Mouse (Mus musculus) stomach, postnatal 0 days (tissue): ENCODE measurements at regions not wholly inside any gene's neighbourhood (a gene's known extent, or its start where the extent isn't known, plus 50 kb on each side); places are given as distances from the start of the nearest gene placed in this dataset.

Experiments used
- ATAC-seq: fragments of 200-750 bp; cut with Nextera tagmentation; 2 replicates; pipeline ENCODE4 v1.8.0; 2017; ENCODE audit not compliant: low FRiP score, low TSS enrichment
- DNase-seq: peaks from one replicate; pipeline ENCODE4 v3.0.0-alpha.2; 2016; ENCODE audit warnings: low spot score
- H3K27ac ChIP-seq: fragments of 300-500 bp; sonication (generic); replicated peaks from 2 replicates; pipeline ENCODE4 v1.5.1; 2014; ENCODE audit warnings: mild to moderate bottlenecking, control low read depth
- H3K27me3 ChIP-seq: fragments of 300-500 bp; sonication (generic); 2 replicates; pipeline ENCODE4 v1.6.1; 2014; ENCODE audit warnings: low read length; ENCODE audit not compliant: control insufficient read depth, insufficient read depth
- H3K36me3 ChIP-seq: fragments of 300-500 bp; sonication (generic); 2 replicates; pipeline ENCODE4 v1.6.1; 2014; ENCODE audit warnings: low read length, mixed read lengths; ENCODE audit not compliant: control insufficient read depth, insufficient read depth
- H3K4me1 ChIP-seq: fragments of 300-500 bp; sonication (generic); replicated peaks from 2 replicates; pipeline ENCODE4 v1.6.1; 2014; ENCODE audit warnings: antibody characterized with exemption; ENCODE audit not compliant: control insufficient read depth, insufficient read depth
- H3K4me2 ChIP-seq: fragments of 300-500 bp; sonication (generic); replicated peaks from 2 replicates; pipeline ENCODE4 v1.6.1; 2014; ENCODE audit warnings: low read depth, mild to moderate bottlenecking, control low read depth, moderate library complexity
- H3K4me3 ChIP-seq: fragments of 300-500 bp; sonication (generic); 2 replicates; pipeline ENCODE4 v1.5.1; 2014; ENCODE audit warnings: low read depth, low read length, control low read depth
- H3K9ac ChIP-seq: fragments of 300-500 bp; sonication (generic); 2 replicates; pipeline ENCODE4 v1.6.1; 2014; ENCODE audit warnings: mild to moderate bottlenecking, low read length, control low read depth, mixed read lengths
- H3K9me3 ChIP-seq: fragments of 300-500 bp; sonication (generic); 2 replicates; pipeline ENCODE4 v1.6.1; 2016; ENCODE audit warnings: low read length; ENCODE audit not compliant: control insufficient read depth
- CTCF ChIP-seq: IDR thresholded peaks from 2 replicates; pipeline ENCODE4 v1.5.1; 2016; ENCODE audit warnings: antibody characterized with exemption, low read depth, mild to moderate bottlenecking, moderate library complexity
- EP300 ChIP-seq: optimal IDR thresholded peaks from 2 replicates; pipeline ENCODE3; 2016; ENCODE audit warnings: antibody characterized with exemption
- WGBS: fragments of 180-500 bp; shearing (Covaris S2); extraction: QIAGEN DNeasy Blood & Tissue Kit; methylation state at CpG from one replicate; pipeline ENCODE4 v1.1.7; 2014; 5-methylcytosine and 5-hydroxymethylcytosine counted together

DNA sequence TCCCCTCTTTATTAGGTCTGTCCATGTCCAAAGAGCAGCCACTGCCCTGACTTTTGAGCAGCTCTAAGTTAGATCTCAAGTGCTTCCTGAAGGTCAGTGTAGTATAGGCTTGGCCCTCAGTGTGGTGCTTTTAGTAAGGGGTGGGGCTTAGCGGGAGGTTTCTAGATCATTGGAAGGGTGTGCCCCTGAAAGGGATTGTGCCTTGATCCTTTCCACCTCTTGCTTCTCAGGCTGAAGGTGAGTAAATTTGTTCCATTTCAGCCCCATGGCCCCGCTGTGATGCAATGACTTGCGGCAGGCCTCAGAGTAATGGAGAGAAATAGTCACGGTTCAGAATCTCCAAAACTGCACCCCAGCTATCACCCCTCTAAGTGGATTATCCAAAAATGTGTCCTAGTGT, 84.5 kb upstream of the Klf14 start:
- no peak for TF ChIP-seq CTCF
- no peak for TF ChIP-seq EP300
- Histone ChIP-seq H3K27ac (no peak overlapping the region), H3K9ac (no peak overlapping the region), H3K4me1 (no peaks in the 10 kb centered on the region; the same call in 1 of the 2 replicates), H3K36me3 (no peaks in the 10 kb centered on the region), H3K9me3 (no peaks in the 10 kb centered on the region), H3K27me3 (no peaks in the 10 kb centered on the region), H3K4me3 (no peak overlapping the region), H3K4me2 (no peak overlapping the region)
- DNase-seq, result no peak
- no peak for ATAC-seq
- WGBS, result 87% methylated on average over 4 of the region's 4 CpGs

DNA sequence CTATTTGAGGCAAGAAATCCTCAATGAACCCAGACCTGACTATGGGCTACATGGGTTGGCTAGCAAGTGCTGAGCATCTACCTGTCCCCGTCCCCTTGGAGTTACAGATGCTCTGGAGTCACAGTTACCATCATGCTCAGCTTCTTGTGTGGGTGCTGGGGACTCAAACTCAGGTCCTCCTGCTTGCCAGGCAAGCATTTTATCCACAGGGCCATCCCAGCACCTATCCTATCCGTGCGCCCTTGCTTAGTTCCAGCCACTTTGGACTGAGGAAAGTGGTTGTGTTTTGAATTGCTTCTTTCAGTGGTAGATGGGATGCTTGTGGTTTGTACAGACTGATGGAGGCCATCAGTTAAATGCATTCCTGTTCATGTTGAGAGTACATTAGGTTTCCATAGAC, 85.0 kb upstream of the Klf14 start:
- Histone ChIP-seq H3K4me1 (no peaks in the 10 kb centered on the region; the same call in 1 of the 2 replicates), H3K9ac (no peak overlapping the region), H3K27me3 (no peaks in the 10 kb centered on the region), H3K9me3 (no peaks in the 10 kb centered on the region), H3K4me2 (no peak overlapping the region), H3K4me3 (no peak overlapping the region), H3K27ac (no peak overlapping the region), H3K36me3 (no peaks in the 10 kb centered on the region)
- ATAC-seq, result no peak
- WGBS, result 95% methylated on average over 3 of the region's 3 CpGs
- DNase-seq, result no peak
- TF ChIP-seq EP300 (no peak), CTCF (no peak)

DNA sequence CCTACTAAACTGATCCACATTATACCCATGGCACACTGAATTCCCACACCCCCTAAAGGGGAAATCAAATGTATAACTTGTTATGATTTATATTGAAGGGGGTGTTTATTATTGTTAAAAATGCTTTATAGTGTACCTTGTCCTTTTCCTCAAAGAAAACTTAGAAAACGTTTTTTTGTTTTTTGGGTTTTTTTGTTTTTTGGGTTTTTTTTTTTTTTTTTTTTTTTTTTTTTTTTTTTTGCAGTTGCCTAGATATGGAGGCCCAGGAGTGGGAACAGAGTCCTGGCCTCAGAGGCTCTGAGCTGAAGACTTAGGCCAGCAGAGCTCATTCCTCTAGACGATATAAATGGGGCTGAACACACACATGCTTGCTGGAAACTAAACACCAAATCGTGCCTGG, 87.3 kb upstream of the Klf14 start:
- ATAC-seq (no peak), DNase-seq (no peak)
- H3K27me3 ChIP-seq, result no peaks in the 10 kb centered on the region
- no peak overlapping the region for H3K9ac ChIP-seq
- no peaks in the 10 kb centered on the region for H3K9me3 ChIP-seq
- TF ChIP-seq CTCF (no peak), EP300 (no peak)
- H3K4me2 ChIP-seq, result no peak overlapping the region
- no peaks in the 10 kb centered on the region for H3K36me3 ChIP-seq
- no peak overlapping the region for H3K27ac ChIP-seq
- no peaks in the 10 kb centered on the region; the same call in 1 of the 2 replicates for H3K4me1 ChIP-seq
- WGBS, result 25% methylated on average over 3 of the region's 3 CpGs
- H3K4me3 ChIP-seq, result no peak overlapping the region

DNA sequence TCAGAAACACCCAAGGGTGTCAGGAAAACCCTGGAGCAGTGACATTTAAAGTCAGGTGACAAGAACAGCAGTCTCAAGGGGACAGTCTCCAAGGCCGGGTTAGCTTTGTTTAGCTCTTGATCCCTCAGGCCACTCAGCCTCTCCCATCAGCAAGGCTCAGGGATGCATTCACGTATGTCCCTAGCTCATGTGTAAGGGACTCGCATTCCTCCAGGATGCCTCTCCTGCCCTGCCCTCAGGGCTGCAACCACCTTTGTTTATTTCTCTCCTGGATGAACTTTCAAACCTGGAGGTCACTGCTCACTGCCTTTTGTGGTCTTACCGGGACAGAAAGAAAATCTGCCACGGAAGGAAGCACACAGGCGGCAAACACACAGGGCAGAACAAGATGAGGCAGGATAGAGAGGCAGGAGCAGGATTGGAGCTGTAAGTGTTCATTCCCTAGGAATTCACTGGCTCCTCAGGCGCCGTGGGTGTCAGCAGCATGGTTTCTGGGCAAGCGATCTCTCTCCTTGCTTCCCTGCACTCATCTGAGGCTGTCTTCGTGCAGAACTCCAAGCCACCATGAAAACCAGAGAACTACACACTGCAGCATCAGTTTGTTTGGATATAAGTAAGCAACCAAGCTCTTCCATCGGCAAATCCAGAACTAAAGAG, 90.2 kb upstream of the Klf14 start:
- 42% methylated on average over 11 of the region's 11 CpGs for WGBS
- Histone ChIP-seq H3K27me3 (no peaks in the 10 kb centered on the region), H3K27ac (no peak overlapping the region), H3K36me3 (no peaks in the 10 kb centered on the region), H3K4me3 (no peak overlapping the region), H3K4me1 (no peaks in the 10 kb centered on the region; the same call in 1 of the 2 replicates), H3K4me2 (no peak overlapping the region), H3K9me3 (no peaks in the 10 kb centered on the region), H3K9ac (no peak overlapping the region)
- DNase-seq, result no peak
- ATAC-seq, result no peak
- no peak for TF ChIP-seq CTCF
- no peak for TF ChIP-seq EP300

- Histone ChIP-seq H3K4me1 (no peaks in the 10 kb centered on the region; the same call in 1 of the 2 replicates), H3K4me2 (no peak overlapping the region), H3K4me3 (no peak overlapping the region), H3K9me3 (no peaks in the 10 kb centered on the region), H3K9ac (no peak overlapping the region), H3K36me3 (no peaks in the 10 kb centered on the region), H3K27ac (no peak overlapping the region), H3K27me3 (no peaks in the 10 kb centered on the region)
- no peak for TF ChIP-seq EP300
- no peak for TF ChIP-seq CTCF
- ATAC-seq, result no peak
- WGBS, result 61% methylated on average over 5 of the region's 5 CpGs
- no peak for DNase-seq
Measured at GRCm38 (mm10) chr6:31050831-31051230, 92.0 kb upstream of the Klf14 start.

DNA sequence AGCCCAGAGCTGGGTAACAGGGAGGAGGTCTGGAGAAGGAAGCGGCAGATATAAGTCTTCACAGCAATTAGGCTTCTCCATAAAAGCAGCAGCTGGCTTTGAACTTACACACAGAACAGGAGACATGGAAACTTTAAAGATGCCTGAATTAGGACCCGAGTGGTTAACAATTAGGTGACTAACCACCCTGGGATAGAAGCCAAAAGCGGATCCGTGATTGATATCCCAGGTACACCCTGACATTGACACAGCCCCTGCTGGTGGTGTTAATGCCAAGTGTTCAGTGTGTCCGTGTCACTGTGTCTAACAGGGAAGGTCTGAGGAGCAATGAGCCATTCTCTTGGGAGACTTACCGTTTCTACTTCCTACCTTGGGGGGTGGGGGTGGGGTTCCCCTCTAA, 92.9 kb upstream of the Klf14 start:
- WGBS, result 68% methylated on average over 6 of the region's 6 CpGs
- no peak for ATAC-seq

More for the DNA sequence above, 92.9 kb upstream of the Klf14 start:
- no peaks in the 10 kb centered on the region for H3K9me3 ChIP-seq
- no peak overlapping the region for H3K27ac ChIP-seq
- H3K4me3 ChIP-seq, result no peak overlapping the region
- no peaks in the 10 kb centered on the region for H3K27me3 ChIP-seq
- H3K36me3 ChIP-seq, result no peaks in the 10 kb centered on the region
- H3K4me1 ChIP-seq, result no peaks in the 10 kb centered on the region
- TF ChIP-seq CTCF, result no peak
- no peak for TF ChIP-seq EP300
- H3K4me2 ChIP-seq, result no peak overlapping the region
- no peak for DNase-seq
- H3K9ac ChIP-seq, result no peak overlapping the region
